Comparison of ENCODE assay signal across 11 mouse cellular contexts in genomic region chr12:86162890-86163816, GRCm38 (mm10).
DNase-seq lines count a peak whose midpoint lies in the region; ATAC-seq and TF ChIP-seq lines count a peak whose summit lies in the region.
"Had no signal": no experiment of that assay in that cellular context is flagged by ENCODE, and none has a peak within 500 bp of the region (broad histone marks: within the 10 kb centered on the region; RNA-seq: fewer than 3 reads in every experiment).

No protein-coding gene starts in this region.

- no peak for TF ChIP-seq POLR2A in kidney, adult 2 months (IDR thresholded peaks at IDR 0.05; ENCODE audit: low read depth, low read length)

- TF ChIP-seq CTCF in kidney, adult 2 months (conservative IDR thresholded peaks at IDR 0.05; ENCODE audit: insufficient read depth, insufficient read length, low read depth, low read length): no peak

- no peaks in the 10 kb centered on the region for H3K9me3 ChIP-seq in kidney, embryonic 15.5 days (replicated peaks)
- H3K9me3 ChIP-seq in forebrain, embryonic 10.5 days: peaks cover 11% of the 10 kb centered on the region

- H3K9ac ChIP-seq in kidney, embryonic 15.5 days: no peak overlapping the region

- H3K4me2 ChIP-seq in kidney, embryonic 15.5 days: no peak overlapping the region

- H3K27ac ChIP-seq in kidney, embryonic 15.5 days: peak overlapping the region; percentile 7
- peak overlapping the region; percentile 86 for H3K27ac ChIP-seq in forebrain, embryonic 10.5 days
- peak overlapping the region; percentile 63 for H3K27ac ChIP-seq in macrophage
- no peak overlapping the region for H3K27ac ChIP-seq in kidney, adult 2 months (ENCODE audit: insufficient read depth, low read depth, low read length)

- H3K27me3 ChIP-seq in kidney, embryonic 15.5 days: no peaks in the 10 kb centered on the region
- peaks cover 85% of the 10 kb centered on the region for H3K27me3 ChIP-seq in forebrain, embryonic 10.5 days (ENCODE audit: poor library complexity, severe bottlenecking)
- no peaks in the 10 kb centered on the region for H3K27me3 ChIP-seq in kidney, adult 2 months (replicated peaks; ENCODE audit: control insufficient read depth, insufficient read depth, low read length)

- WGBS in kidney, embryonic 15.5 days: 25% methylated on average over 12 of the region's 12 CpGs
- WGBS in forebrain, embryonic 10.5 days: 5% methylated on average over 12 of the region's 12 CpGs
- 61% methylated on average over 12 of the region's 12 CpGs for WGBS in macrophage (ENCODE audit: missing documents)
- WGBS in kidney, adult 2 months: 52% methylated on average over 12 of the region's 12 CpGs

- peak; percentile 29; the same call in 1 of the 2 replicates for ATAC-seq in kidney, embryonic 15.5 days (replicated peaks; ENCODE audit: low FRiP score)

- no peak for DNase-seq in kidney, postnatal 36 days
- peak; percentile 49 for DNase-seq in brain, adult 2 months (ENCODE audit: low read depth, low spot score)
- DNase-seq in forebrain, embryonic 10.5 days (ENCODE audit: extremely low spot score, low spot score): peak; percentile 65
- no peak for DNase-seq in adrenal gland, postnatal 25 days
- DNase-seq in cerebellum, postnatal 10 days: no peak
- DNase-seq in kidney, adult 2 months: no peak
- DNase-seq: cerebellum, adult 11-12 months; lung, postnatal 10 days had no signal

- H3K4me3 ChIP-seq in kidney, embryonic 15.5 days (replicated peaks): no peak overlapping the region
- H3K4me3 ChIP-seq in forebrain, embryonic 10.5 days: peak overlapping the region; percentile 13; the same call in 1 of the 2 replicates
- H3K4me3 ChIP-seq in macrophage (ENCODE audit: inconsistent target): no peak overlapping the region
- no peak overlapping the region for H3K4me3 ChIP-seq in kidney, adult 2 months (ENCODE audit: insufficient read depth, low read depth, low read length)

- H3K79me2 ChIP-seq in macrophage (ENCODE audit: inconsistent target): no peaks in the 10 kb centered on the region

- peaks cover 21% of the 10 kb centered on the region for H3K4me1 ChIP-seq in kidney, embryonic 15.5 days
- peaks cover 66% of the 10 kb centered on the region for H3K4me1 ChIP-seq in forebrain, embryonic 10.5 days
- no peaks in the 10 kb centered on the region for H3K4me1 ChIP-seq in kidney, adult 2 months (ENCODE audit: control insufficient read depth, insufficient read depth, low read length)

- no peaks in the 10 kb centered on the region; the same call in 1 of the 2 replicates for H3K36me3 ChIP-seq in kidney, embryonic 15.5 days
- H3K36me3 ChIP-seq in forebrain, embryonic 10.5 days (replicated peaks): peaks cover 19% of the 10 kb centered on the region
- no peaks in the 10 kb centered on the region for H3K36me3 ChIP-seq in macrophage (ENCODE audit: inconsistent target)
- no peaks in the 10 kb centered on the region for H3K36me3 ChIP-seq in kidney, adult 2 months (ENCODE audit: control insufficient read depth, insufficient read depth, low read length)
- H3K36me3 ChIP-seq: G1E had no signal

Comparison
In these comparisons a context has a peak if more than half of its experiments do, and no peak if none do; other contexts are left out.
1. DNase-seq: peak in brain, adult 2 months (single experiment) and forebrain, embryonic 10.5 days (single experiment); none in kidney, postnatal 36 days (0 of 2), adrenal gland, postnatal 25 days (single experiment), cerebellum, postnatal 10 days (0 of 2) and kidney, adult 2 months (single experiment).